Mouse (Mus musculus) spleen, embryonic (tissue): ENCODE measurements around the gene Dld.

Source experiments
- CTCF ChIA-PET: fragments of 350-600 bp; sonication (Branson Sonifier 250); formaldehyde crosslinking; loops from one replicate; lab custom pipeline; 2022; lab: Charles Lee

The Dld gene

DNA sequence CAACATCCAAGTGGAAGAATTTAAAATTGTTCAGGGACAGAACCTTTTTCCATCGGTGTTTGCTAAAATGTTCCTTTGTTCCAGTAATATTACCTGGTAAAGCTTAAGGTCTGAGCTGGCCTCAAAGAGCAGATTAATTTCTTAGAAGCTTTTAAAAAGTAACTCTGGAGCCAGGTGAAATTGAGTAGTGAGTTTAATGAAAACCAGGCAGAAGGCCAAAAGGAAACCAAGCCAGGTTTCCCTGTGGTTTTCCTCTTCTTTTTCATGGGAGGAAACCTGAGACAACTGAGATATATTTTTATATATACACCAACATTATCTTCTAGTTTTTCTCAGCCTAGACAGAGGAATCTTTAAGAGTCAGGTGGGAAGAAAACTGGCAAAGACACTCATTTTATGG lies 29.7 kb downstream of the Dld start:
- CTCF ChIA-PET, result no interaction called here

- CTCF ChIA-PET, result no interaction called here
Observed at GRCm38 (mm10) chr12:31320817-31321216, 30.4 kb downstream of the Dld start.

GRCm38 (mm10) chr12:31318409-31318963 lies 32.8 kb downstream of the Dld start:
- CTCF ChIA-PET, result no interaction called here

DNA sequence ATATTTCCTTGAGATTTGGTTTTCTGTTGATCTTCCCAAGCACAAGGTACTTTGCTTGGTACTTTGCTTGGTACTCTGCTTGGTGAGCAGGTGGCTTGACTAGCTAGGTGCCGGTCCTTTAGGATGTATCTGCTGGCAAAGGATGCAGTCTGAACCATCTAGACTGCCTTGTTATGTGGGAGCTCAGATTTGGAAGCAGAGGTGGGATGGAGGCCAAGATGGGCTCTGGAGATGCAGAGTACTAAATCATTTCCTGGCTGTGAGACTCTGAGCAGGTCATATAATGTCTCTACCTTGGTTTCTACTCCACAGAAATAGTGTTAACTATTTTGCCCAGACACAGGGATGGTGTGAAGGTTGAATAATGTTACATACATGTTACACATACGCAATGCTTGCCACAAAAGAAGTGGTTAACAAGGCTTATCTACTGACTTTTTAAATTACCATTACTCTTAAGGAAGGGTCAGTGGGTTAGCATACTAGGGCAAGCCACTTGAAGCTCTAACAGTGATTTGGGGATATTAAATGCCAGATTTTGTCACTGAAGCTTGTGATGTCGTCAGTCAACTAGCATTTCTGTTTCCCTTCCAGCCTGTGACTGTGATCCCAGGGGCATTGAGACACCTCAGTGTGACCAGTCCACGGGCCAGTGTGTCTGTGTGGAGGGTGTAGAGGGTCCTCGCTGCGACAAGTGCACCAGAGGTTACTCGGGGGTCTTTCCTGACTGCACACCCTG lies 33.4 kb downstream of the Dld start:
- CTCF ChIA-PET, result no interaction called here

DNA sequence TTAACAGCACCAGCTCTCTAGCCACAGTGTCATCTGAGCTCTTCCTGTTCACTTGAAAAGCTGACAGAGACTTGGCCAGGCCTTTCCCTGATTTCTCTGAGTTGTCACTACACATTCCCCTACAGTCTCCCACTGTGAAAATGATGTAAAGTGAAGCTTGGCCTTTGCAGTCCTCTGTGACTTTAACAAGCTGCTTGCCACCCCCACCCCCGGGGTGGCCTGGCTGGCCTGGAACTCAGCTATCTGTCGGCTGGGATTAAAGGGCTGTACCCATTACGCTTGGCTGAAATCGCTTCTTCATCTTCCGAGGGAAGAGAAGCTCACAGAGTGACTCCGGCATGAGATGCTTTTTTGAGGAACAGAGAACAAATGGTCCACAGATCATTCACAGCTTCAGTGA lies 35.3 kb downstream of the Dld start:
- CTCF ChIA-PET, result no interaction called here

DNA sequence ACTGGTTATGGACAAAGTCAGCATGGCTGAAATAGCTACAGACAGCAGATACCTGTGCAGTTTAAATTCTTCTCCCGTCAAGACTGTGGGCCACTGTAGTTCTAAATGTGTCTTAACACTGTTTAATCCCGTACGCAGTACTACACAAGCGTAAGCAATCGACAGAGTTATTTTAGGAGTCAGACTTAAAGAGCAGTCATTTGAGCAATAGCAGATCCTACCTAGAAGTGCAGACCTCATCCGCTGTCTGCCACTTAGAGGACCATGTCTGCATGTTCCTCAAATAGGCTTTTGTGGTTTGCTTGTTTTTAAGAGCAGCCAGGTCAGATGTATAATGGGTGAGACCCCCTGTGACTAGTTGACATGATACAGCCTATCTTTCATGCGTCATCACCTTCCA lies 36.9 kb downstream of the Dld start:
- CTCF ChIA-PET, result no interaction called here

DNA sequence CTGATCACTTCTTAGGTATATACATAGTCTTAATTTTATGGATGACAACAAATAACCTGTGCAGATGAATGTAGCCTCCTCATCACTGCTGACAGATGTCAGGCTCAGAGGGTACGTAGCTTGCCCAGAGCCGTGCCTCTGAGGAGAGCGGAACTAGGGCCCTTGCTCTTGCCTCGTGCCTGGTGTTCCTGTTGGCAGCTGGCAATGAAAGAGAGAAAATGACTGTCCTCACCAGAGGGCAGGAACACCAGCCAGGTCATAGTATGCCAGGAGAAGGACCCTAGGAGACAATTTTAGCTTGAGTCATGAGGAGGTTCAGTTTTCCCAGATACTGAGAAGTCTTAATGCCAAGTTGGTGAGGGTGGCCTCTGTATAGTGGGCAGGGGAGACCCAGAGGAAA lies 38.1 kb downstream of the Dld start:
- CTCF ChIA-PET, result no interaction called here

DNA sequence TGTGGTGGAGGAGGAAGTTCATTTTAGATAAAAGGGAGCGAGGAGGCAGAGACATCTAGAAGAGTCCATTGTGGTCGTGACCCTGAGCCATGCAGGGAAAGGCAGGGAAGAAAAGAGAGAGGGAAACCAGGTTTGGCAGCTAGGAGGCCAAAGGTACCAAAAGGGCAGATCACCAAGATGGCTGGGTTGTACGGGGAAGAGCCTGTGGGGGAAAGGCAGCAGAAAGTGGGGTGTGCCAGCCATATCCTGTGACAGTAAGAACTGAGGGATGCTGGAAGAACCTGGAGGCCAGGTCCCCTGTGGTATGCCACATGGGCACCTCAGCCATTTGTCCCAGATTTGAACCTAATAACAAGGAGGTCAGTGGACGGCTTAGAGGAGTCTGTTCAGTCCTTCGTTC lies 39.0 kb downstream of the Dld start:
- CTCF ChIA-PET, result no interaction called here

DNA sequence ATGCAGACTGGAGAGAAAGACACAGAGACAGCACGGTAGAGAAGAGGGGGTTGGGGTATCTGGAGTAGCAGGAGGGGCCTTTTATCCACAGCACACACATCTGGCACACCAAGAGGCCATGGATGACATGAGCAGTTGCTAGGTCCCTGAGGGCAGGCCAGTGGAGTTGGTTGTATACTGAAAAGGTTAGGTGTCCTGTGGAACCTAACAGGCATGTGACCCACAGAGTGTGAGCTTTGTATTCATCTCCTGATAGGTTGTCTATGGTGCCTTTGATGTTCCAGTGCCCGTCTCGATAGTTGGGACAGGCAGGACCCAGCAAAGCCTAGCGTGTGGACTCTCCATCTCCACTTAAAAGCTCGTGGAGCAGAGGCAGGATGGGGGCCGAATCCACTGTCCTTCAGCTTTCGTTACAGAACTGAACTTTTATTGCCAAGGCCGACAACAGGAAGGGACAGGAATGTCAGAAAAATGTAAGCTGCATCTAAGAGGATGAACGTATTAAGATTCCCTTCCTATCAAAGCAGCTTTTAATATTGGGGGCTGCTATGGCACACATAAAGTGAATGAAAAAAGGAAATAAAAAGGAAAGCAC lies 39.5 kb downstream of the Dld start:
- CTCF ChIA-PET, result no interaction called here

DNA sequence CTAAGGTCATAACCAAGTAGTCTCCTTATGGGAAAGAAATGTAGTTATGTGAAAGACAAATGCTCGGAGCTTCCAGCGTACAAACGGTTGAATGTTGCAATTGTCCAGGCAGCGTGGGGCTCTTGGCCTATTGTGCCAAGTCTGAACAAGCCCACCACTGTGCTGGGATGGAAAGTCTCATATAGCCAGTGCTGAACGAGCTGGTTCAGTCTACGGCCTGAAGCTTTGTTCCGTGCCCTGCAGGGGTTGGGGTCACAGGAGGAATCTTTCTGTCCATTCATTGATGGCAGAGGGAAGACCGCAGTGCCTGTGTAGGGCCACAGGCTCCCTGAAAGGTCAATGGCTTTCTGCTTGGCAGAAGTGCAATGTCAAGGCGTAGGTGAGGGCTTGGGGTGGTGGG lies 40.6 kb downstream of the Dld start:
- CTCF ChIA-PET, result no interaction called here

GRCm38 (mm10) chr12:31307756-31308155 lies 43.5 kb downstream of the Dld start:
- CTCF ChIA-PET, result no interaction called here

GRCm38 (mm10) chr12:31307011-31307410 lies 44.2 kb downstream of the Dld start:
- CTCF ChIA-PET, result interaction anchor here (0.6 kb wide), 1 partner anchor 411 kb away, joined by 13 read pairs; no protein-coding TSS in a partner anchor

DNA sequence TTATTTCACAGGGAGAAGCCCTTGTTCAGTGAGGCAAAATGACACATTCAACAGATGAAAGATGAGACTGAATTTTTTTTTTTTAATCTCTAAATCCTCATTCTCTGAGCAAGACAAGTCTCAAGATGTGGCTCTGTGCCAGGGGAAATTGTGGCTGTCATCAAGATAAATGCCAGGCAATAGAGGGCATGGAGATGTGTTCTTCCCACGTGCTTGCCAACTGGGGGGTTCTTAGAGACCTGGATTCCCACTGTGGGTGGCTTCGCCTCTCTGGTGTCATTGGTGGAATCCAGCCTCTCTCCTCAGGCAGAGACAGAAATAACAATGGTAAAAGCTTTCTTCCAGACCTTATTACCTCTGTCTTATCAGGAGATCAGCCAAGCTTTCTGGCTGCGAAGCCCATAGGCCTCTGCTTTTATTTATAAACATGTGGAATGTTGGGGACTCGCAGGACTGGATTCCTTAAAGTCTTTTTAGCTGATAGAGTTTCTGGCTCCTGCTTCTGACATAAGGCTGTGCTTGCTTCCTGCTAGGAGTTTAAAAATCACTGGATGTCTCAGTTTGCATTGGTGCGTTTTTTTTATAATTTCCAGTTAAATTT lies 45.1 kb downstream of the Dld start:
- CTCF ChIA-PET, result interaction anchor here (0.6 kb wide), 1 partner anchor 410 kb away, joined by 13 read pairs; no protein-coding TSS in a partner anchor

DNA sequence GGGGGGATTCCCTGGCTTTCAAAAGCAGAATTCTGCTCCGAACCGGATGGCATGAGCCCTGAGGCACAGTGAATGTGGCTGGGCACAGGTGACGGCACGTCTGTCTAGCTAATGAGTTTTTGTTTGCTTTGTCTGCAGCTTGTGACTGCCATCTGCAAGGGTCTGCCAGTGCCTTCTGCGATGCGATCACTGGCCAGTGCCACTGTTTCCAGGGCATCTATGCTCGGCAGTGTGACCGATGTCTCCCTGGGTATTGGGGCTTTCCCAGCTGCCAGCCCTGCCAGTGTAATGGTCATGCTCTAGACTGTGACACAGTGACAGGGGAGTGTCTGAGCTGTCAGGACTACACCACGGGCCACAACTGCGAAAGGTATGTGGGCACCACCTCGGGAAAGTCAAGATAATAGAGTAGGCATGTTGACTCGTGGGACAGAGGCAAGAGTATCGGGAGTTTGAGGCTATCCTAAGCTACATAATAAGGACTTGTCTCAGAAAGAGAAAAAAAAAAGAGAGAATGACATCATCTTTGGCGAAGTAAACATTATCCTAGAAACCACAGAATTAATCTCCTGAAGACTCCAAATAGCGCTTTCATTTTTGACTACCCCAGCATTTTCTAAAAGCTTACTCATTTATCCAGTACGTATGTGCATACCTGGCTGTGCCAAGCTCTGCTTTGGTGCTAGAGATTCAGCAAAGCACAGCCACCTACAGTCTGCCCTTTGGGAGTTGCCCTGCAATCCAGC lies 48.3 kb downstream of the Dld start:
- CTCF ChIA-PET, result no interaction called here

GRCm38 (mm10) chr12:31302266-31302665 lies 49.0 kb downstream of the Dld start:
- CTCF ChIA-PET, result no interaction called here

DNA sequence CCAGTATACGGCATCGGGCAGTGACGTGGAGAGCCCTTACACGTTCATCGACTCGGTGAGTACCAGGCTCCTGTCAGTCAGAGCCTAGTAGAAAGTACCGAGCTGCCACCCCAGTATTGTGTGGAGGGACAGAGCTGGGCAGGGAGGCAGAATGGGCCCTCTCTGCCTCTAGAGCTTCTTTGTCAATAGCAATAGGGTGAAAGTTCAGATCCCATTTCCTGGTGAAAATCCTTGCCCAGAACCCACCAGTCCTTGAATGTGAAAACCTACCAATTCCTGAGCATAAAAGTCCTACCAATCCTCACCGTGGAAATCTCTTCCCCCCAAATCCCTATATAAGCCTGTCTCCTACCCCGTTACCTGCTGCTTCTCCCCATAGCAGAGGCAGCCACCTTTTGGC lies 51.0 kb downstream of the Dld start:
- CTCF ChIA-PET, result no interaction called here

DNA sequence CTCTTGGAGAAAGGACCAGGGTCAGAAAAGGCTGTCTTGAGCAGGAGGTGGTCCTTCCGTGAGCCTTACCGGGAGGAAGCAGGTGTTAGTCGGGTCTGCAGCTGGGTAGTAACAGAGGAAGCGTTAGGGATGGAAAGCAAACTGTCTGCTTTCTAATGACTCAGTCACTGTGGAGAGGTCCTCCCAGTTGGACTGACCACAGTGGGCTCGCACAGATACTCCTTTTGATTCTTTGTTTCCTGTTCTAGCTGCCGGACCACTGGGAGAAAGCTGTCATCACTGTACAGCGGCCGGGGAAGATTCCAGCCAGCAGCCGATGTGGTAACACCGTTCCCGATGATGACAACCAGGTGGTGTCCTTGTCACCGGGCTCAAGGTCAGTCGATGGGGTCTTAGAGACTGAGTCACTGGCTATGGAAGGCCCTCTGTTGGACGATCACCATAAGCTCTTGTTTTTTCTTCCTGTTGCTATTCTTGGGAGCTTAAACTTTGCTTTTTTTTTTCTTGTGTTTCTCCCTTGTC lies 51.5 kb downstream of the Dld start:
- CTCF ChIA-PET, result no interaction called here

GRCm38 (mm10) chr12:31299126-31299525 lies 52.1 kb downstream of the Dld start:
- CTCF ChIA-PET, result no interaction called here

- CTCF ChIA-PET, result no interaction called here
Observed at GRCm38 (mm10) chr12:31298530-31298929, 52.7 kb downstream of the Dld start.

DNA sequence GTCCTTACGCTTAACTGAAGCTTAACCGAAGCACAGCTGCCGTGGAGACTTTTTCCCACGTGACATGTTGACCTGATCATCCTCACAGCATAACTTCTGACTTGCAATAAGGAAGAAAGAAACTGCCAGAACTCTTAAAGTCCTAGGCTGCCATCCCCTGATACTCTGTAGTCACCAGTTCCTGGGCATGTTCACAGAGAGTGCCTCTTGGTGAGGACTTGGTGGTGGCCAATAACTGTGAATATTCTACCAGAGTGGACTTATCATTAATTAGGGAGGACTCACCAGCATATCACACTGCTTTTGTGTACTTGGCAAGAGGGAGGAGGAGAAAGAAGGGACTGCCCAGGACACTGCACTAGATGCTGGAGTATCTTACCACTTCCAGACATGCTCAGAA lies 53.1 kb downstream of the Dld start:
- CTCF ChIA-PET, result no interaction called here

DNA sequence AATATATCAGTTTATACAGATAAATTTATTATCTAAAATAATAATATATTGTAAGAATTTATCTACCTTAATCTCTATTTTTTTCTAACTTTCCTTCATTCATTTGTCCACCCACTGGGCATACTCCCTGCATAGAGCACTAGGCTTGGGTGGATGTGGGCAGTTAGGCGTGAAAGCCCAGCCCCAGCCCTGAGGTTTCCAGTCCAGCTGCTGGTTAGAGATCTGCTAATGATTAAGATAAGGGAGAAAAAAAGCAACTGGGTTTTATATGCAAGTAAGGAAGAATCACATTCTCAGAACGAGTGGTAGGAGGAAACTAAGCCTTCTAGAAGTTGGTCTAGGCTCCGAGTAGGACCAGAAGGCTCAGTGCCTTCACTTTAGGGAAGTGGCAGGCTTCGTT lies 55.2 kb downstream of the Dld start:
- CTCF ChIA-PET, result no interaction called here

GRCm38 (mm10) chr12:31295505-31295904 lies 55.7 kb downstream of the Dld start:
- CTCF ChIA-PET, result no interaction called here
